Mouse (Mus musculus) liver, adult (tissue): ENCODE results near the gene Emc7.

Experiments used
- GATA4 ChIP-seq: IDR thresholded peaks from 2 replicates; pipeline ENCODE4 v1.6.1; 2014; ENCODE audit warnings: mild to moderate bottlenecking, low read length; ENCODE audit not compliant: insufficient replicate concordance

Emc7 gene

GRCm38 (mm10) chr2:112470961-112471381, 16.2 kb downstream of the Emc7 start:
- no peak for TF ChIP-seq GATA4

DNA sequence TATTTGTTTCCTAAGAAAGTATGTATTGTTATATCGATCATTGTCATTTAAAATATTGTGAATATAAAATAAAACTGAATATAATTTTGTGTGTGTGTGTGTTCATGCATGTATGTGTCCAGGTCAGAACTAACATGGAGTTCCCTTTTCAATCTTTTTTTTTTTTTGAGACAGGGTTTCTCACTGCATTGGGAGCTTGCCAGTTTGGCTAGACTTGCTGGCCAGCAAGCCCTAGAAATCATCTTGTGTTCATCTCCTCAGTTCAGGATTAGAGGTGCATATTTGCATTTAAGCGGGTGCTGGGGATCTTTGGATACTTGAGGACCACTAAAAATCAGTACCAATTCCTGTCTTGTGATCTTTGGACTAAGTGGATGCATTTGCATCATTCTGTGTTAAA, 17.3 kb downstream of the Emc7 start:
- no peak for TF ChIP-seq GATA4

GRCm38 (mm10) chr2:112474997-112475724, 20.4 kb downstream of the Emc7 start:
- no peak for TF ChIP-seq GATA4

- TF ChIP-seq GATA4: no peak
Measured at GRCm38 (mm10) chr2:112476554-112476953, 21.8 kb downstream of the Emc7 start.

DNA sequence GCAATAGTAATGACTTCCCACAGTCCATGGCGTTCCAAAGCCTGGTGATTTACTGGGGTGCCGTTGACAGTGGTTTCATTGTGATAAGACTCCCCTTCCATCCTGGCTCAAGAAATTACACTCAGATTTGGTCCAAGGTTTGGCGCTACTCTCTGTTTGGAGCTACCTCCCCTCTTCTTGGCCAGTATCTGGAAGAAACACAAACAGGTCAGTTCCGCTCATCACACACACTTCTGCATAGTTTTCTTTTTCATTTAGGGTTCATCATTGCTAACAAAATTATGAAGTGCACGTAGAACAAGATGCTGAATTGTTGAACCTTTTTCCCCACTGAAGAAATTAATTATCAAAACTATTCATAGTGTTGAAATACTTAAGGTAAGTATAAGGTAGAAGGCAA, 25.9 kb downstream of the Emc7 start, which contains the start of gene Chrm5:
Gene Chrm5 (minus strand): TSS at position 101 of the 400 bp plus-strand sequence.
- TF ChIP-seq GATA4: no peak

- TF ChIP-seq GATA4: no peak
Measured at GRCm38 (mm10) chr2:112481564-112481963, 26.8 kb downstream of the Emc7 start.

DNA sequence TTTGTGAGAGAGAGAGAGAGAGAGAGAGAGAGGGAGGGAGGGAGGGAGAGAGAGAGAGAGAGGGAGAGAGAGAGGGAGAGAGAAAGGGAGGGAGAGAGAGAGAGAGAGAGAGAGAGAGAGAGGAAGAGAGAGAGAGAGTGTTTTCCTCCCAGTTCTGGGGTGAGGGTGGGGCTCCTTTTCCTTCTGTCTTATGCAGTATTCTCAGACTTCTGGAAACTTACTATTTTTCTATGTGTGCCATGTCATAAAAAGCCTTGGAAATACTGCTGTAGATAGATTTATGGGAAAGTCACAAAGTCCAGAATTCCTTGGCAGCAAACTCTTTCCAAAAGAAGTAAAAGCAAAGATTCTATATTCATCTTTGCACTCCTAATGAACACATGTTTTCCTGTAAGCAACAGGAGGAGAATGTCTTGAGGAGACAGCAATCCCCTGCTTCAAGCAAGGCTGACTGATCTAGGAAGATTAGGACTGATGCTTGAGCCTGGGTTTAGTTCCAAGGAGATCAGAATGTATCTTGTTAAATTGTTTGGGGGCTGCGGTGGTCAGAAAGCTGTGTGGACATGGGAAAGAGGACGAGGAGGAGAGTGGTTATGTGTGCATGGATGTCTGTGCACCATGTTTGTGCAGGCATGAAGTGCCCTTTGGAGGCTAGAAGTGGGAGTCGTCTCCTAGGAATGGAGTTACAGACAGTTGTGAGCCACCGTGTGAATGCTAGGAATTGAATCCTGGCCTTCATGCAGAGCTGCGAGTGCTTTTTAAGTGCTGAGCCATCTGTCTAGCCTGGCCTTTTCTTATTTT, 27.9 kb downstream of the Emc7 start:
- no peak for TF ChIP-seq GATA4

DNA sequence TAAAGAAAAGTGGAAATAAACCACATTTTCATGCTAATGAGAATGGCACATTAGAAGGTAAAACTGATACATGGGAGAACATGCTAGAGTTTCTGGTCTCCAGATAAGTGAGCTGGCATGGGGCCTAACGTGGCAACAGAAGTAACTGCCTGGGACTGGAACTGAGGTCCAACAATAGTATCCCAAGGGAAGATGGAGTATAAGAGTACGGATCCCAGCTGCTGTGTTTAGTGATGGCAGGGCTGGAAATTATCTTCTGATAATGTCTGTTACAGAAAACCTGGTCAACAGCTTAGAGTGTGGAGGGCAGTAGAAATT, 28.5 kb downstream of the Emc7 start:
- no peak for TF ChIP-seq GATA4

DNA sequence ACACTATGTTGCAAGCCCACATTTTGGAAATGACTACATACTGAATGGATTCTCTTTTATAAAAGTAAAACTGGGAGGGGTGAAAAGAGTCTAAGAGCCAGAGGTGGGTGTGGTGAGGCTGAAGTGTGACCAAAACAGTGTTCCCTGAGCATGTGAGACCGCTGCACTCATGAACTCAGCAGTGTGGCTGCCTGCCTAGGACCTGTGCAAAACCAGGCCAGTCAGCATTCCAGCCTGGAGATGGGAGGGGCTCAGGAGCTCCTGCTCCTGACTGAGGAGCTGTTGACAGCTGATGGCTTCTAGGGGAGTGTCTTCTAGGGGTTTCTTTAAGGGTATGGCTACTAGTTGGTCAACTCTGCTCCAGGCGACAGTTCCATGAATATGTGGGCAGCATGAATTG, 30.1 kb downstream of the Emc7 start:
- TF ChIP-seq GATA4: no peak

DNA sequence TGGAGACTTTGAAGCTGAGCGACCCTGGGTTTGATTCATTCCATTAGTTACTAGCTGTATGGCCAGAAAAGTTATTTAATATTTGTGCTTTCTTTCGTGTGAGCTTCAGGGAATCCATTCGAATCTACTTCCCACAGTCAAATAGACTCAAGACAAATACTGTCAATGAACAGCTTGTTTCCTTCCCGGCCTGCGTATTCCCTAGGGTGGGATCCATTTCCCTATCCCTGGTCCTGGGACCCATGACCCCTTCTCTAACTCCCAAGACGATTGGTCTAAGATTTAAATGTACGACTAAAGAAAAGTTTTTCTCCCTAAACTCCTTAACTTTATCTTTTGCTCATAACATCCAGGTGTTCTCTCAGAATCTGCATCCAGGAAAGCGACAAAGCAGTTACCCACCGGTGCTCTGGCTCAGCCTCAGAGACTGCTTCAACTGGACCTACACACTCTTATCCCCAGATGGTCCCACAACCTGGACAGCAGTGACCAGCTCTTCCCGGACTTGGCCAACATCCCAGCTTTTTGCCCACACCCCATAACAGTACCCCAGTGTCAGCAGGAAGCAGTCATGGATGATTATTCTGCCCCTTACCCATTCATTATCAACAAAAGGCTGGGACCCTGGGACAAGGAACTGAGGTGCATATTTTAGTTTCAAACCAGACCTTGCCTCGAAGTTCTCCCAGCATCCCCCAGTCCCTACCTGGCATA, 35.8 kb downstream of the Emc7 start:
- TF ChIP-seq GATA4: no peak

DNA sequence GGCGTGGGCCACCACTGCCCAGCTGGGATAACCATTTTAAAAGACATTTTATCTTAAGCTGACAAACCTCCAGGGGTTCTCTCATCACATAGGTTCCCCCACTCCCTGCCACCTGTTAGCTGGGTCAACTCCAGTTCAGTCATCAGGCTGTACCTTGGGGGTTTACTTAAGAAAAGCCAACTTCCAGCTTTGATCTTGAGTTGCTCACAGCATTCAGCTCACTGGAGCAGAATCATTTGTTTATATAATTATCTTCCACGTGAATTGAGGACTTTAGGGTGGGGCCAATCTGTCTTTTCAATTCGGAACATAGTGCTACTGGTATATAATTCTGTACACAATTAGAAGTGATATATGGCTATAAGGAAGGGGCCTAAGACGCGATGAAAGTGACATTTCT, 36.8 kb downstream of the Emc7 start:
- TF ChIP-seq GATA4: no peak

DNA sequence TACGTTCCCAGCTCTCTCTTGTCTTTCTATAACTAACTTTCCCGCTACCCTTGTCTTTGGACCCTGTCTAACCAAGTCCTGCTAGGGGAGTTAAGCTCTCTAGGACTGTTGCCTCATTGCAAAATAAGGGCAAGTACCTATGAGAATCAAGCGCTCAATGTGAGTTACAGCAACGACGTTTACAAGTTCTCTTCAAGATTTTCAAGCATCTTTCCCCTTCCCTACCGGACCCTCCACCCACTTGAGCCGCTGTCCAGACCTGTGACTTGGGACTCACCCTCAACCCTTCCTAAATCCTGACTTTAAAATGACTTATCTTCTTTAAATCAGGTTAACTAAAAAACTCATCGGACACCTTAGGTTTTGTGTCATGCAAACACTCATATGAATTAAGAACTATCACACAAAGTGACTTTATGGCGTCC, 37.6 kb downstream of the Emc7 start:
- no peak for TF ChIP-seq GATA4

DNA sequence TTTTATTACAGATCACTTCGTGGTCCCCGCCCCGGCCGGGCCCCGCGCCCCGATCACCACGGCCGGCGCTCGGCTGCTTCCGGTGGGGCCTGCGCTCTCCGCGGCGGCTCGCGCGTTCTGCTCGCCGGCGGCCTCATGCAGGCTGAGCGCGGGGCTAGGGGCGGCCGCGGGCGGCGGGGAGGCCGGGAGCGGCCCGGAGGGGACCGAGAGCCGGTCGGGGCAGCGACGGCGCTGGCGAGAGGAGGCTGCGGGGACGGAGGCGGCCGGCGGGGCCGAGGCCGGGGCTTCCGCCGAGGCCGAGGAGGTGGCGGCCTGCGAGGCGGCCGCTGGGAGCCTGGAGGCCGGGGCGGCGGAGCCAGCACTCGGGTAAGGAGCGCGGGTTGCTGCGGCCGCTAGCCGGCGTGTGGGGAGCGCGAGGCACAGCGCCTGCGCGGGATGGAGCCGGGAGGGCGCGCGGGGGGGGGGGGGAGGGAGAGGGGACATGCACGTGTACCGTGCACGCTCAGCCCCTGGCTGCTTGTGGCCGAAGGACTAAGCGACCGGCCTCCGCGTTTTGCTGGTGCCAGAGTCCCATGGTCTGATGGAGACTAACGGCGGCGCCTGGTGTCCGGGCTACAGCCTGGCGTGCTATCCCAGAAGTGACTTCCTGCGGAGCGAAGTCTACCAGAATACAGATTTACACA, 38.2 kb downstream of the Emc7 start, which contains the start of gene Aven:
Gene Aven (plus strand): TSS at position 109 of the 683 bp plus-strand sequence.
- TF ChIP-seq GATA4: no peak

GRCm38 (mm10) chr2:112493539-112494260, 38.9 kb downstream of the Emc7 start:
- TF ChIP-seq GATA4: no peak

GRCm38 (mm10) chr2:112497851-112498250, 43.1 kb downstream of the Emc7 start:
- no peak for TF ChIP-seq GATA4

DNA sequence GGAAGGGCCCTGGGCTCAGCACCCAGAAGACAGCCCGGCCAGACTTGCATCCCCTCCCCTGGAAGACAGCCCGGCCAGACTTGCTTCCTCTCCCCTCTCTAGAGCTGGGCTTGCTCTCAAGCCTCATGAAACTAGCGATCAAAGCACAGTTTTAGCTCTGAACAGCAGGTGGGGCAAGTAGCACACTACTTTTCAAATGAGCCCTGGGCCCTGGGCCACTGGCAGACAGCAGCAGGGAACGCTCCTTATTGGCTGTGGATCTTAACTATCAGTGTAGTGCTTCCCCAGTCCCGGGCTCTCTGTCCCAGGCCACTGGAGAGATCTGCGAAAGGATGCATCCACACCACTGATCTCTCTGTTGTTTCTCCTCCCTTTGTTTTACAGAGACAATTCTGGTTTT, 46.4 kb downstream of the Emc7 start:
- TF ChIP-seq GATA4: no peak
